Mouse (Mus musculus) erythroblast, embryonic 14.5 days (primary cell): Measurements from ENCODE around the gene Stub1.

Experiments used
- GATA1 ChIP-seq: IDR thresholded peaks from 2 replicates; pipeline ENCODE4 v1.6.1; 2012; ENCODE audit warnings: low read length, inconsistent platforms, mixed read lengths
- TAL1 ChIP-seq: IDR thresholded peaks from 3 replicates; pipeline ENCODE4 v1.6.1; 2012; ENCODE audit warnings: low read length, inconsistent platforms, mixed read lengths

DNA sequence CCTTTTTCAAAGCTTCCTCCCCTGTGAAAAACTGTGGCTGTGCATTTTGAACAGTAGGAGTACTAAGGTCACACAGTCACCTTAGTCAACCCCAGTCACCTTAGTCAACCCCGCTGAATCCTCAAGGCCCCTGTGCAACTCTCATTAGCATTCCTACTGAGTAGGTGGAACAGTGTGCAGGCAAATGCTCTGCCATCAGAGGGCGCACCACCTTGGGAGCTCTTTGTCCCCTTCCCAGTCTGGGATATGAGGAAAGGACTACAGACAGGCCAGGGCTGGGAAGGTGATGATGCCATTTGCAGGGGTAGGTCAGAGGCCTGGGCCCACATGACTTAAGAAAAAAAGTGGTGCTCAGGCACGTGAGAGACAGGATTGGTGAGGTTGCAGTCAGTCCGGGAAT is 46.1 kb upstream of the Stub1 start:
- TF ChIP-seq GATA1 (no peak), TAL1 (no peak)
